Mouse (Mus musculus): ENCODE data around the gene Tbpl1.

DNA sequence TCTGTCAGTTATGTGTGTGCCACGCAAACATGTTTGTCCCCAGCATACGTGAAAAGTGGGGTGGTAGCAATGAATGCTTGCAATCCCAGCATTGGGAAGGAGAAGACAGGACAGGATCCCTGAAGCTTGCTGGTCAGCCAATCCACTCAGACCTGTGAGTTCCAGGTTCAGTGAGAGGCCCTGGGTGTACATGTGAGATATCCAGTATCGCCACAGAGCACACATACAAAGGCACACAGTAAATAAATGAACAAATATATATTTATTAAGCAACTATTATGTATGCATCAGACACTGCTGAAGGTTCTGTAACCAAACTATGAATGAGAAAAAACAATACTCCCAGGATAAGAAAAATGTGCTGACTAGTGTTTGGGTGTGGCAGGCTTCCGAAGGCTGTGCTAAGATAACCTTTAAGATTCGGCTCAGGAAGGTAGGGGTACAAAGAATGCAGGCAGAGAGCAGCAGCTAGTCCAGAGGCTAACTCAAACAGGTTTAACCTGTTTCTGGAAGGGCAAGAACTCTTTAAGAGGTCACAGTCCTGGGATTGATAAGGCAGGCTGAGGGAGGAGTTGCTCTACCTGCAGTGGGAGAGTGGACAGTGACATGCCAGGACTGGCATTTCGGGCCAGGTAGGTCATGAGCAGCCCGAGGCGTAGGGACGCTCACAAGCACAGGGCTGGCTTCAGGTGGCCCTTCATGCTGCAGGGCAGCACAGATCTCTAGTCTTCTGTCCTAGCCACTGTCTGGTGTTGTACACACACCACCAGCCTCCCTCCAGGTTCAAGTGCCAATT is 33.4 kb downstream of the Tbpl1 start:
- TF ChIP-seq POLR2A (IDR thresholded peaks at IDR 0.05; ENCODE audit: extremely low read depth, insufficient read depth, low read length): no peak
- TF ChIP-seq CTCF (IDR thresholded peaks at IDR 0.05; ENCODE audit: extremely low read depth, insufficient read depth, low read length): no peak

All from cortical plate, adult 2 months (tissue).